Mouse (Mus musculus) bone marrow macrophage, adult 2 months (primary cell): ENCODE data around the gene Pgbd1.
"Not testable (repeated sequence)": the region's sequence is repeated elsewhere in the genome, so short reads cannot be mapped to it uniquely, and the experiment has no call there.

Source experiments
- CTCF ChIP-seq: IDR thresholded peaks from 2 replicates; pipeline ENCODE4 v1.5.1; 2012; ENCODE audit warnings: low read depth, mild to moderate bottlenecking, low read length, moderate library complexity
- POLR2A ChIP-seq: IDR thresholded peaks from 2 replicates; pipeline ENCODE4 v1.6.1; 2012; ENCODE audit warnings: mild to moderate bottlenecking, low read depth, low read length, borderline replicate concordance

GRCm38 (mm10) chr13:21462516-21462915, 21.7 kb upstream of the Pgbd1 start:
- TF ChIP-seq CTCF, POLR2A: not testable (repeated sequence)
